Mouse (Mus musculus) ES-E14 (cell line): ENCODE data around the gene Plekha4. TPM values are rescaled to one million over a fixed set of nuclear protein-coding genes. Genes with fewer than 3 reads are reported as not detected.

Experiments
- DNase-seq: peaks from one replicate; pipeline ENCODE4 v3.0.0-alpha.2; 2013; ENCODE audit warnings: low read depth, low spot score
- H3K27ac ChIP-seq: 2 replicates; pipeline ENCODE4 v1.5.1; 2012; ENCODE audit warnings: low read depth, mild to moderate bottlenecking, low read length, moderate library complexity, mixed read lengths; ENCODE audit not compliant: poor library complexity, insufficient read depth, severe bottlenecking
- H3K36me3 ChIP-seq: 2 replicates; pipeline ENCODE4 v1.6.1; 2012; ENCODE audit warnings: mild to moderate bottlenecking, low read length, moderate library complexity, mixed read lengths; ENCODE audit not compliant: control insufficient read depth, poor library complexity, insufficient read depth, severe bottlenecking
- H3K4me1 ChIP-seq, 2 experiments: fragments of 150-350 bp in 1 of 2; sonication (generic) in 1 of 2; 2 replicates each; pipeline ENCODE4 v1.6.1; 2012; ENCODE audit warnings: low read length in 2 of 2, mild to moderate bottlenecking in 1 of 2, mixed read lengths in 1 of 2; ENCODE audit not compliant: control insufficient read depth in 2 of 2, insufficient read depth in 2 of 2, poor library complexity in 1 of 2
- H3K4me3 ChIP-seq, 2 experiments: fragments of 150-350 bp in 1 of 2; sonication (generic) in 1 of 2; 2 replicates each; pipeline ENCODE4 v1.5.1; 2012; ENCODE audit warnings: low read length in 2 of 2, low read depth in 1 of 2, mild to moderate bottlenecking in 1 of 2, mixed read lengths in 1 of 2; ENCODE audit not compliant: insufficient read depth in 1 of 2, poor library complexity in 1 of 2, severe bottlenecking in 1 of 2
- H3K9ac ChIP-seq: 2 replicates; pipeline ENCODE4 v1.6.1; 2012; ENCODE audit warnings: low read depth, mild to moderate bottlenecking, low read length, mixed read lengths; ENCODE audit not compliant: poor library complexity, insufficient read depth, severe bottlenecking
- H3K9me3 ChIP-seq: fragments of 150-350 bp; sonication (generic); 2 replicates; pipeline ENCODE4 v1.6.1; 2012; ENCODE audit warnings: low read depth, mild to moderate bottlenecking, low read length; ENCODE audit not compliant: control insufficient read depth, insufficient read depth
- CHD2 ChIP-seq: IDR thresholded peaks from 2 replicates; pipeline ENCODE4 v1.6.1; 2014; ENCODE audit warnings: mild to moderate bottlenecking, low read depth, low read length, inconsistent platforms
- HCFC1 ChIP-seq: IDR thresholded peaks from 2 replicates; pipeline ENCODE4 v1.6.1; 2012; ENCODE audit warnings: low read length, inconsistent platforms, borderline replicate concordance; ENCODE audit not compliant: insufficient read depth
- MAFK ChIP-seq: IDR thresholded peaks from 2 replicates; pipeline ENCODE4 v1.6.1; 2014; ENCODE audit warnings: mild to moderate bottlenecking, low read depth, low read length, inconsistent platforms; ENCODE audit not compliant: insufficient read depth
- ZC3H11A ChIP-seq: IDR thresholded peaks from 2 replicates; pipeline ENCODE4 v1.6.1; 2012; ENCODE audit warnings: low read depth, mild to moderate bottlenecking, inconsistent platforms, low read length, borderline replicate concordance
- ZNF384 ChIP-seq: IDR thresholded peaks from 2 replicates; pipeline ENCODE4 v1.6.1; 2012; ENCODE audit warnings: low read depth, low read length, inconsistent platforms
- in situ Hi-C, 2 experiments: fragments of 600-800 bp; cut with MboI; formaldehyde crosslinking; loops; one replicate each; pipeline ENCODE4 v1.15.1; 2025; ENCODE audit warnings: low sequenced_read_pairs in 2 of 2, inconsistent platforms in 1 of 2; ENCODE audit not compliant: unreplicated experiment in 2 of 2
- total RNA-seq: library from RNA; depleted of rRNA; stranded (reverse); fragments of 300-350 nt; gene quantifications from 2 replicates; pipeline ENCODE4 v1.2.3, GENCODE M21; 2012

The Plekha4 gene
- total RNA-seq, 1 experiment: 17.8 TPM

- TF ChIP-seq MAFK (no peak), ZNF384 (no peak), ZC3H11A (no peak), CHD2 (no peak), HCFC1 (no peak)
- Histone ChIP-seq H3K4me3 (no peak overlapping the region), H3K4me1 (peaks cover 6 to 18% of the 10 kb centered on the region in 2 experiments; a peak in 3 of 4 replicates), H3K9me3 (no peaks in the 10 kb centered on the region), H3K27ac (no peak overlapping the region), H3K36me3 (peaks cover 11% of the 10 kb centered on the region; the same call in 1 of the 2 replicates), H3K9ac (no peak overlapping the region; the same call in 1 of the 2 replicates)
- no peak for DNase-seq
- in situ Hi-C loops: no loop called here
These were observed 34.9 kb upstream of the Plekha4 start for GRCm38 (mm10) chr7:45491264-45491663.

- H3K4me3 ChIP-seq: no peak overlapping the region
These were observed 33.8 kb upstream of the Plekha4 start for GRCm38 (mm10) chr7:45492225-45492844.

GRCm38 (mm10) chr7:45492951-45493350, 33.2 kb upstream of the Plekha4 start:
- no peak overlapping the region for H3K27ac ChIP-seq
- in situ Hi-C loops: no loop called here
- TF ChIP-seq MAFK (no peak), HCFC1 (no peak)
- no peak overlapping the region for H3K9ac ChIP-seq
- H3K4me1 ChIP-seq: peaks cover 6 to 16% of the 10 kb centered on the region in 2 experiments; a peak in 3 of 4 replicates
- no peak overlapping the region for H3K4me3 ChIP-seq
- H3K9me3 ChIP-seq: no peaks in the 10 kb centered on the region
- H3K36me3 ChIP-seq: peaks cover 15% of the 10 kb centered on the region
- no peak for DNase-seq

More at GRCm38 (mm10) chr7:45492225-45492844, 33.8 kb upstream of the Plekha4 start:
- TF ChIP-seq CHD2 (no peak), MAFK (no peak), HCFC1 (no peak), ZNF384 (no peak), ZC3H11A (no peak)
- Histone ChIP-seq H3K4me1 (peaks cover 6 to 16% of the 10 kb centered on the region in 2 experiments; a peak in 3 of 4 replicates), H3K9me3 (no peaks in the 10 kb centered on the region), H3K9ac (no peak overlapping the region), H3K36me3 (peaks cover 11% of the 10 kb centered on the region; the same call in 1 of the 2 replicates), H3K27ac (no peak overlapping the region)
- in situ Hi-C loops: no loop called here
- no peak for DNase-seq

GRCm38 (mm10) chr7:45494548-45494947, 31.6 kb upstream of the Plekha4 start:
- Histone ChIP-seq H3K27ac (no peak overlapping the region), H3K9ac (0 out of 2 replicates have a peak overlapping the region, but pooled peaks have one; percentile 16), H3K9me3 (no peaks in the 10 kb centered on the region), H3K4me1 (peaks cover 4 to 16% of the 10 kb centered on the region in 2 experiments; a peak in 2 of 4 replicates), H3K4me3 (no peak overlapping the region), H3K36me3 (peaks cover 21% of the 10 kb centered on the region)
- TF ChIP-seq MAFK (no peak), CHD2 (no peak), ZNF384 (no peak), HCFC1 (no peak), ZC3H11A (no peak)
- DNase-seq: no peak
- in situ Hi-C loops: no loop called here

- Histone ChIP-seq H3K9ac (no peak overlapping the region), H3K9me3 (no peaks in the 10 kb centered on the region), H3K4me3 (no peak overlapping the region), H3K36me3 (peaks cover 25% of the 10 kb centered on the region), H3K4me1 (peaks cover 0 to 5% of the 10 kb centered on the region in 2 experiments; a peak in 1 of 4 replicates), H3K27ac (no peak overlapping the region)
- TF ChIP-seq MAFK: no peak
- TF ChIP-seq CHD2: no peak
- TF ChIP-seq HCFC1: peak; percentile 86
- no peak for TF ChIP-seq ZC3H11A
- no peak for TF ChIP-seq ZNF384
- in situ Hi-C loops: no loop called here
- DNase-seq: no peak
These were observed 27.7 kb upstream of the Plekha4 start for GRCm38 (mm10) chr7:45498427-45498826.
